Mouse (Mus musculus): Measurements from ENCODE around the gene Zfp764. TPM values are rescaled to one million over a fixed set of nuclear protein-coding genes. Genes with fewer than 3 reads are reported as not detected.
A peak's percentile ranks its signal among the peaks of the same experiment; 100 is the strongest.
"Not testable (repeated sequence)": the region's sequence is repeated elsewhere in the genome, so short reads cannot be mapped to it uniquely, and the experiment has no call there.

The Zfp764 gene
- total and polyA plus RNA-seq, 3 experiments, result 0.57 to 4.9 (median 2.7) TPM

DNA sequence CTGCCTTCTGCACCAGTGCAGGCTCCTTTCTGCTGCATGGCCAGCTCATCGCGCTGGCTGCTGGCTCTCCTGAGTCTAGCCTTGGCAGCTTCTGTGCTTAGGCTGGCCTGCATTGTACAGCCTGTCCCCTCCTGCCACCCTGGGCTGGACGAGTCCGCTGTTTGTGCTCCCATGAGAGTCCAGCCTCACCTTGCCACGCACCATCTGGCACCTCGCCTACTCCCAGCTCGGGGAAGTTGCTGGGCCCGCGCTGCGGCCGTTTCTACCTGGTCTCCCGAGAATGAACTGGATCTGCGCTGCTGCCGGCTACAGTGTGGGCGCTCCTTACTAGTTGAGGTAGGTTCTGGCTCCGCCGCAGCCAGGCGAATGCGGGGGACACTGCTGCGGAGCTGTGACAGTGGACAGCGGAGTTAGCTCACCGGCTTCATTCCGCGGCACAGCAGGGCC is 43.1 kb downstream of the Zfp764 start:
- H3K4me1 ChIP-seq (ENCODE audit: insufficient read depth, low read depth, low read length), result peaks cover 19% of the 10 kb centered on the region
- DNase-seq (ENCODE audit: low spot score) (no peak), ATAC-seq (ENCODE audit: extremely low read depth, insufficient number of reproducible peaks, low FRiP score, poor library complexity, severe bottlenecking) (no peak)
- no peak for TF ChIP-seq GATA1 (IDR thresholded peaks at IDR 0.05; ENCODE audit: borderline replicate concordance, low read length)
- TF ChIP-seq GATA2 (IDR thresholded peaks at IDR 0.05; ENCODE audit: borderline replicate concordance, low read depth, low read length), result no peak
- TF ChIP-seq CTCF (IDR thresholded peaks at IDR 0.05; ENCODE audit: low read depth, low read length), result no peak
- TF ChIP-seq TAL1 (conservative IDR thresholded peaks at IDR 0.05; ENCODE audit: low read depth, low read length), result no peak
- no peak for TF ChIP-seq POLR2AphosphoS5 (IDR thresholded peaks at IDR 0.05; ENCODE audit: insufficient replicate concordance, low read depth, low read length)
- peaks cover 32% of the 10 kb centered on the region for H3K27me3 ChIP-seq (ENCODE audit: insufficient read depth, low read length)
- no peaks in the 10 kb centered on the region for H3K36me3 ChIP-seq (replicated peaks)
- no peaks in the 10 kb centered on the region for H3K9me3 ChIP-seq (replicated peaks)
- no peak overlapping the region; the same call in 1 of the 2 replicates for H3K4me3 ChIP-seq (ENCODE audit: low read depth, low read length)

DNA sequence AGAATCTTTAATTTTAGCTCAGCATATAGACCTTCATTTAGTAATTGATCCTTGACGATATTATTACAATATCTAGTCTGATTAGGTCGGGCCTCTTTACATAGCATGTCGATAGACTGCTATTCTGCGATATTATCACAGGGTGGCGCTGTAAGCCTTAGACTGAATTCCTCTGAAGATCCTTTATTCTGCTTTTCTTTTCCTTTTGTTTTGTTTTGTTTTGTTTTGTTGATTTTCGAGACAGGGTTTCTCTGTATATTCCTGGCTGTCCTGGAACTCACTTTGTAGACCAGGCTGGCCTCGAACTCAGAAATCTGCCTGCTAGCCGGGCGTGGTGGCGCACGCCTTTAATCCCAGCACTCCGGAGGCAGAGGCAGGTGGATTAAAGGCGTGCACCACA is 44.2 kb downstream of the Zfp764 start:
- ATAC-seq (ENCODE audit: extremely low read depth, insufficient number of reproducible peaks, low FRiP score, poor library complexity, severe bottlenecking), result not testable (repeated sequence)
- H3K27me3 ChIP-seq (ENCODE audit: insufficient read depth, low read length), result peaks cover 34% of the 10 kb centered on the region

DNA sequence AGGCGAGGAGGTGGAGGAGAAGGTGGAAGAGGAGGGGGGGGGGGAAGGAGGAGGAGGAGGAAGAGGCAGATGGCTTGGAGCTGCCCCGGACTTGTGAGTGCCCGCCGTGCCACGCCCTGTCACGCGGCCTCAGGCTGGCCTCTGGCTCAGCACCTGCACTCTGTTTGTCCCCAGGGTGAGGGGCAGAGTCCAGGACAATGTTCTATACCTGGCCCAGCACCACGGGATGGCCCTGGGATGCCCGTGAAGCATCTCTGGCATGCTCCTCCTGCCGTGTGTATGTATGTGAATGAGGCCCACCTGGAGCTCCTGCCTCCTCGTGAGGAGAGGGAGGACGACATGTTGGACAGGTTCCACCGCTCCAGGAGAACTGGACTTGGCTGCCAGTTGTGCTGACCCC is 45.2 kb downstream of the Zfp764 start:
- H3K27me3 ChIP-seq (ENCODE audit: insufficient read depth, low read length), result peaks cover 34% of the 10 kb centered on the region
- TF ChIP-seq TAL1 (conservative IDR thresholded peaks at IDR 0.05; ENCODE audit: low read depth, low read length) (no peak), GATA1 (IDR thresholded peaks at IDR 0.05; ENCODE audit: borderline replicate concordance, low read length) (no peak), POLR2AphosphoS5 (IDR thresholded peaks at IDR 0.05; ENCODE audit: insufficient replicate concordance, low read depth, low read length) (no peak), CTCF (IDR thresholded peaks at IDR 0.05; ENCODE audit: low read depth, low read length) (no peak), GATA2 (IDR thresholded peaks at IDR 0.05; ENCODE audit: borderline replicate concordance, low read depth, low read length) (no peak)
- H3K4me3 ChIP-seq (ENCODE audit: low read depth, low read length), result no peak overlapping the region
- H3K9me3 ChIP-seq (replicated peaks), result no peaks in the 10 kb centered on the region
- H3K36me3 ChIP-seq (replicated peaks), result no peaks in the 10 kb centered on the region
- peaks cover 19% of the 10 kb centered on the region for H3K4me1 ChIP-seq (ENCODE audit: insufficient read depth, low read depth, low read length)
- DNase-seq (ENCODE audit: low spot score) (no peak), ATAC-seq (ENCODE audit: extremely low read depth, insufficient number of reproducible peaks, low FRiP score, poor library complexity, severe bottlenecking) (no peak)

More for the DNA sequence above, 44.2 kb downstream of the Zfp764 start:
- H3K36me3 ChIP-seq (replicated peaks); H3K9me3 ChIP-seq (replicated peaks); H3K4me3 ChIP-seq (ENCODE audit: low read depth, low read length): not testable (repeated sequence)
- H3K4me1 ChIP-seq (ENCODE audit: insufficient read depth, low read depth, low read length), result peaks cover 19% of the 10 kb centered on the region
- peak; percentile 53 for TF ChIP-seq CTCF (IDR thresholded peaks at IDR 0.05; ENCODE audit: low read depth, low read length)
- DNase-seq (ENCODE audit: low spot score), result peak; percentile 60

DNA sequence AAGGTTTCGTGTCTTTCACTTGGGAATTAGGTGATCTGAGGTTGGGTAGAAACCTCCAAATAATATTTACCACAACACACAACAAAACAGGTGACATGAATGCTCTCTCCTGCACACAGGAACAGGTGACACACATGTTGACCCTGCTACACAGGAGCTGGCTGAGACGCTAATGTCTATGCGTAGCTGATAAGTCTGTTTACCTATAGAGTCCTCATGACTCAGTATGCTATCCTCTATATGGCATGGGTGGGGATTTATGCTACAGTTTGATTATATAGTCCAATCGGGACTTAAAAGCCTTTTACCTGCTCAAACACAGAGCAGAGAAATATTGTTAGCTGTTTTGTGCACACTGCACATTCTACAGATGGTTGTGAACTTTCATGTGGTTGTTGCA is 46.4 kb downstream of the Zfp764 start:
- TF ChIP-seq CTCF (IDR thresholded peaks at IDR 0.05; ENCODE audit: low read depth, low read length), result no peak
- TF ChIP-seq GATA1 (IDR thresholded peaks at IDR 0.05; ENCODE audit: borderline replicate concordance, low read length), result no peak
- ATAC-seq (ENCODE audit: extremely low read depth, insufficient number of reproducible peaks, low FRiP score, poor library complexity, severe bottlenecking), result no peak
- H3K4me3 ChIP-seq (ENCODE audit: low read depth, low read length), result no peak overlapping the region

DNA sequence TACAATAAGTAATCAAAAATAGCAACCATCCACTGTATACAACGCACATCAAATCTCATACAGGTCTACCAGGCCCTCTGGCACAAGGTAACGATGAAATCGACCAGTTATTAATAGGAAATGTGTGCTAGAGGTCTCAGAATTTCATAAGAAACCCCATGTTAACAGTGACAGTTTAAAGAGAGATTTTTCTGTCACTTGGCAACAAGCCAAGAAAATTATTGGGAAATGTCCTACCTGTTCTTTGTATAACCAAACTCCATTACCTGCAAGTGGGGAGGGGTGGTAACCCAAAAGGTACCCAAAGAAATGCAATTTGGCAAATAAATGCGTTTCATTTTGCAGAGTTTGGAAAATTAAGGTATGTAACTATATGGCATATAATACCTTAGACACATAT is 48.1 kb downstream of the Zfp764 start:
- no peak overlapping the region for H3K4me3 ChIP-seq (ENCODE audit: low read depth, low read length)
- H3K4me1 ChIP-seq (ENCODE audit: insufficient read depth, low read depth, low read length), result peaks cover 10% of the 10 kb centered on the region
- 0 out of 2 replicates have a peak, but pooled peaks cover under 1% of the 10 kb centered on the region for H3K9me3 ChIP-seq (replicated peaks)
- TF ChIP-seq CTCF (IDR thresholded peaks at IDR 0.05; ENCODE audit: low read depth, low read length) (no peak), GATA1 (IDR thresholded peaks at IDR 0.05; ENCODE audit: borderline replicate concordance, low read length) (no peak), TAL1 (conservative IDR thresholded peaks at IDR 0.05; ENCODE audit: low read depth, low read length) (no peak), GATA2 (IDR thresholded peaks at IDR 0.05; ENCODE audit: borderline replicate concordance, low read depth, low read length) (no peak), POLR2AphosphoS5 (IDR thresholded peaks at IDR 0.05; ENCODE audit: insufficient replicate concordance, low read depth, low read length) (no peak)
- peaks cover 28% of the 10 kb centered on the region for H3K27me3 ChIP-seq (ENCODE audit: insufficient read depth, low read length)
- no peaks in the 10 kb centered on the region for H3K36me3 ChIP-seq (replicated peaks)
- ATAC-seq (ENCODE audit: extremely low read depth, insufficient number of reproducible peaks, low FRiP score, poor library complexity, severe bottlenecking) (no peak), DNase-seq (ENCODE audit: low spot score) (no peak)

More for the DNA sequence above, 46.4 kb downstream of the Zfp764 start:
- DNase-seq (ENCODE audit: low spot score), result no peak
- Histone ChIP-seq H3K36me3 (replicated peaks) (no peaks in the 10 kb centered on the region), H3K27me3 (ENCODE audit: insufficient read depth, low read length) (peaks cover 31% of the 10 kb centered on the region), H3K9me3 (replicated peaks) (no peaks in the 10 kb centered on the region), H3K4me1 (ENCODE audit: insufficient read depth, low read depth, low read length) (peaks cover 14% of the 10 kb centered on the region)

DNA sequence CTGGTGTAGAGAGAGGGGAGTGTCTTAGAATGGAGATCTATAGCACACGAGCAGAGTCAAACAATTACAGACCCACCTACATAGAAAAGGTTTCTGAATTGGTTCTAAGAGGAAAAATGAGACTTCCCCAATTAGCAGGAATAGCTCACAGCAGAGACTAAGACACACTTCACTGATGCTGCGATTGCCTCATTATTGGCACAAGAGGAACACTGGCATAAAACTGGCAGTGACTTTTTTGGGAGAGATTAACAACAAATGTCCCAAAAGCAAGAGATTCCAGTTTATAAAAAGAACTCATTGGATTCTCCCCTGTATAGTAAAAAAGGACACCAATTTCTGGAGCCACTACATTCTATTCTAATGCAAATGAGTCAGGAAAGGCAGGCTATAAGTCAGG is 48.8 kb downstream of the Zfp764 start:
- H3K36me3 ChIP-seq (replicated peaks), result no peaks in the 10 kb centered on the region
- no peak for DNase-seq (ENCODE audit: low spot score)
- peaks cover 25% of the 10 kb centered on the region for H3K27me3 ChIP-seq (ENCODE audit: insufficient read depth, low read length)
- TF ChIP-seq POLR2AphosphoS5 (IDR thresholded peaks at IDR 0.05; ENCODE audit: insufficient replicate concordance, low read depth, low read length) (no peak), GATA2 (IDR thresholded peaks at IDR 0.05; ENCODE audit: borderline replicate concordance, low read depth, low read length) (no peak), TAL1 (conservative IDR thresholded peaks at IDR 0.05; ENCODE audit: low read depth, low read length) (no peak), GATA1 (IDR thresholded peaks at IDR 0.05; ENCODE audit: borderline replicate concordance, low read length) (no peak), CTCF (IDR thresholded peaks at IDR 0.05; ENCODE audit: low read depth, low read length) (no peak)
- peaks cover 8% of the 10 kb centered on the region for H3K4me1 ChIP-seq (ENCODE audit: insufficient read depth, low read depth, low read length)
- no peak overlapping the region for H3K4me3 ChIP-seq (ENCODE audit: low read depth, low read length)
- 0 out of 2 replicates have a peak, but pooled peaks cover 2% of the 10 kb centered on the region for H3K9me3 ChIP-seq (replicated peaks)
- no peak for ATAC-seq (ENCODE audit: extremely low read depth, insufficient number of reproducible peaks, low FRiP score, poor library complexity, severe bottlenecking)

DNA sequence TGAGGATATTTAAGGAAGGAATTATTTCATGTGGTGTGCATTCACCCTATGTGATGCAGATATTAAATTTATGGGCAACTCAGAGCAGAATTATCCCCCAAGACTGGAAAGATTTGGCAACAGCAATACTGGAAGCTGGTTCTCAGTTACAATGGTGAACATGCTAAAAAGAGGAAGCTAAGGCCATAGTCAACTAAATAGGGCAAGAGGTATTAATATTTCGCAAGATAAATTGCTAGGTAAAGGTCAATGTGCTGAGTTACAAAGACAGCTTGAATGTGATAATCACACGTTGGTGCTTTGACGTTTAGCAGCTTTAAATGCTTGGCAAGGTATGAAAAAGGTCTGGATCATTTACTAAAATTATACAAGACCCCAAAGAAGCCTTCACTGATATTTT is 50.8 kb downstream of the Zfp764 start:
- 0 out of 2 replicates have a peak, but pooled peaks cover 2% of the 10 kb centered on the region for H3K9me3 ChIP-seq (replicated peaks)
- TF ChIP-seq CTCF (IDR thresholded peaks at IDR 0.05; ENCODE audit: low read depth, low read length) (no peak), GATA1 (IDR thresholded peaks at IDR 0.05; ENCODE audit: borderline replicate concordance, low read length) (no peak), POLR2AphosphoS5 (IDR thresholded peaks at IDR 0.05; ENCODE audit: insufficient replicate concordance, low read depth, low read length) (no peak), TAL1 (conservative IDR thresholded peaks at IDR 0.05; ENCODE audit: low read depth, low read length) (no peak)
- ATAC-seq (ENCODE audit: extremely low read depth, insufficient number of reproducible peaks, low FRiP score, poor library complexity, severe bottlenecking) (no peak), DNase-seq (ENCODE audit: low spot score) (no peak)
- H3K4me1 ChIP-seq (ENCODE audit: insufficient read depth, low read depth, low read length), result peaks cover 8% of the 10 kb centered on the region
- no peaks in the 10 kb centered on the region for H3K36me3 ChIP-seq (replicated peaks)
- H3K4me3 ChIP-seq (ENCODE audit: low read depth, low read length), result no peak overlapping the region
- H3K27me3 ChIP-seq (ENCODE audit: insufficient read depth, low read length), result peaks cover 27% of the 10 kb centered on the region

Other genes with a start within 250 kb of the Zfp764 start
Only the 20 nearest of the 24 such genes appear.
- 11.7 and 20.0 TPM in 2 replicates for gene Zfp553, start 173.8 kb downstream of the Zfp764 start, total RNA-seq (2014; fragmentation: Nextera tagmentation)
- gene Zfp553, start 173.8 kb downstream of the Zfp764 start, total RNA-seq (2017), result 22.0 and 25.2 TPM in 2 replicates
- gene Zfp553, start 173.8 kb downstream of the Zfp764 start, polyA plus RNA-seq (2012), result 25.3 and 26.2 TPM in 2 replicates
- gene Sept1, start 173.7 kb downstream of the Zfp764 start, total RNA-seq (2014; fragmentation: Nextera tagmentation), result 128 and 141 TPM in 2 replicates
- gene Sept1, start 173.7 kb downstream of the Zfp764 start, total RNA-seq (2017), result 51.1 and 54.9 TPM in 2 replicates
- 263 and 305 TPM in 2 replicates for gene Sept1, start 173.7 kb downstream of the Zfp764 start, polyA plus RNA-seq (2012)
- gene Zfp771, start 162.5 kb downstream of the Zfp764 start, total RNA-seq (2014; fragmentation: Nextera tagmentation), result 3.1 and 5.8 TPM in 2 replicates
- 11.9 and 16.5 TPM in 2 replicates for gene Zfp771, start 162.5 kb downstream of the Zfp764 start, total RNA-seq (2017)
- 42.6 and 60.5 TPM in 2 replicates for gene Zfp771, start 162.5 kb downstream of the Zfp764 start, polyA plus RNA-seq (2012)
- gene Dctpp1, start 146.1 kb downstream of the Zfp764 start, total RNA-seq (2014; fragmentation: Nextera tagmentation), result 67.0 and 68.7 TPM in 2 replicates
- 56.4 and 74.6 TPM in 2 replicates for gene Dctpp1, start 146.1 kb downstream of the Zfp764 start, total RNA-seq (2017)
- 121 and 138 TPM in 2 replicates for gene Dctpp1, start 146.1 kb downstream of the Zfp764 start, polyA plus RNA-seq (2012)
- 73.6 and 75.9 TPM in 2 replicates for gene Sephs2, start 132.8 kb downstream of the Zfp764 start, total RNA-seq (2014; fragmentation: Nextera tagmentation)
- 126 and 131 TPM in 2 replicates for gene Sephs2, start 132.8 kb downstream of the Zfp764 start, total RNA-seq (2017)
- gene Sephs2, start 132.8 kb downstream of the Zfp764 start, polyA plus RNA-seq (2012), result 39.9 and 53.7 TPM in 2 replicates
- gene Itgal, start 110.6 kb downstream of the Zfp764 start, total RNA-seq (2014; fragmentation: Nextera tagmentation), result 3.7 and 5.1 TPM in 2 replicates
- gene Itgal, start 110.6 kb downstream of the Zfp764 start, total RNA-seq (2017), result 3.1 and 4.1 TPM in 2 replicates
- gene Itgal, start 110.6 kb downstream of the Zfp764 start, polyA plus RNA-seq (2012), result 1.7 and 2.2 TPM in 2 replicates
- 8.4 and 12.3 TPM in 2 replicates for gene Zfp768, start 61.2 kb downstream of the Zfp764 start, total RNA-seq (2014; fragmentation: Nextera tagmentation)
- gene Zfp768, start 61.2 kb downstream of the Zfp764 start, total RNA-seq (2017), result 10.9 and 12.3 TPM in 2 replicates
- 32.3 and 33.6 TPM in 2 replicates for gene Zfp768, start 61.2 kb downstream of the Zfp764 start, polyA plus RNA-seq (2012)
- 7.8 and 9.3 TPM in 2 replicates for gene Zfp747, start 30.8 kb downstream of the Zfp764 start, total RNA-seq (2014; fragmentation: Nextera tagmentation)
- 12.9 and 14.2 TPM in 2 replicates for gene Zfp747, start 30.8 kb downstream of the Zfp764 start, total RNA-seq (2017)
- 5.5 and 6.2 TPM in 2 replicates for gene Zfp747, start 30.8 kb downstream of the Zfp764 start, polyA plus RNA-seq (2012)
- gene 9130019O22Rik, start 19.7 kb downstream of the Zfp764 start, total RNA-seq (2014; fragmentation: Nextera tagmentation), result 4.5 and 5.0 TPM in 2 replicates
- 10.2 and 11.2 TPM in 2 replicates for gene 9130019O22Rik, start 19.7 kb downstream of the Zfp764 start, total RNA-seq (2017)
- gene 9130019O22Rik, start 19.7 kb downstream of the Zfp764 start, polyA plus RNA-seq (2012), result 1.2 TPM in 2 replicates
- 2.2 and 4.2 TPM in 2 replicates for gene E430018J23Rik, start 13.2 kb downstream of the Zfp764 start, total RNA-seq (2014; fragmentation: Nextera tagmentation)
- gene E430018J23Rik, start 13.2 kb downstream of the Zfp764 start, total RNA-seq (2017), result 7.2 and 7.7 TPM in 2 replicates
- gene E430018J23Rik, start 13.2 kb downstream of the Zfp764 start, polyA plus RNA-seq (2012), result 6.6 and 7.3 TPM in 2 replicates
- gene Zfp688, start 15.2 kb upstream of the Zfp764 start, total RNA-seq (2014; fragmentation: Nextera tagmentation), result 24.0 and 26.6 TPM in 2 replicates
- gene Zfp688, start 15.2 kb upstream of the Zfp764 start, total RNA-seq (2017), result 11.4 and 15.9 TPM in 2 replicates
- gene Zfp688, start 15.2 kb upstream of the Zfp764 start, polyA plus RNA-seq (2012), result 15.7 and 18.2 TPM in 2 replicates
- 6.1 and 7.1 TPM in 2 replicates for gene Zfp689, start 42.3 kb upstream of the Zfp764 start, total RNA-seq (2014; fragmentation: Nextera tagmentation)
- gene Zfp689, start 42.3 kb upstream of the Zfp764 start, total RNA-seq (2017), result 2.0 and 2.4 TPM in 2 replicates
- 12.7 and 16.7 TPM in 2 replicates for gene Zfp689, start 42.3 kb upstream of the Zfp764 start, polyA plus RNA-seq (2012)
- gene Prr14, start 52.8 kb upstream of the Zfp764 start, total RNA-seq (2014; fragmentation: Nextera tagmentation), result 115 and 137 TPM in 2 replicates
- gene Prr14, start 52.8 kb upstream of the Zfp764 start, total RNA-seq (2017), result 19.3 and 27.6 TPM in 2 replicates
- gene Prr14, start 52.8 kb upstream of the Zfp764 start, polyA plus RNA-seq (2012), result 54.2 and 63.5 TPM in 2 replicates
- 289 and 345 TPM in 2 replicates for gene Fbrs, start 72.4 kb upstream of the Zfp764 start, total RNA-seq (2014; fragmentation: Nextera tagmentation)
- 13.5 and 16.3 TPM in 2 replicates for gene Fbrs, start 72.4 kb upstream of the Zfp764 start, total RNA-seq (2017)
- gene Fbrs, start 72.4 kb upstream of the Zfp764 start, polyA plus RNA-seq (2012), result 457 and 458 TPM in 2 replicates
- gene Srcap, start 105.2 kb upstream of the Zfp764 start, total RNA-seq (2014; fragmentation: Nextera tagmentation), result 79.0 and 107 TPM in 2 replicates
- 14.4 and 14.8 TPM in 2 replicates for gene Srcap, start 105.2 kb upstream of the Zfp764 start, total RNA-seq (2017)
- 35.7 and 48.5 TPM in 2 replicates for gene Srcap, start 105.2 kb upstream of the Zfp764 start, polyA plus RNA-seq (2012)
- gene Gm42715, start 112.8 kb upstream of the Zfp764 start, total RNA-seq (2014; fragmentation: Nextera tagmentation), result 70.0 and 72.9 TPM in 2 replicates
- 4.5 and 5.0 TPM in 2 replicates for gene Gm42715, start 112.8 kb upstream of the Zfp764 start, total RNA-seq (2017)
- 23.1 and 24.8 TPM in 2 replicates for gene Gm42715, start 112.8 kb upstream of the Zfp764 start, polyA plus RNA-seq (2012)
- not detected in 2 replicates for gene Tmem265, start 154.6 kb upstream of the Zfp764 start, total RNA-seq (2014; fragmentation: Nextera tagmentation)
- gene Tmem265, start 154.6 kb upstream of the Zfp764 start, total RNA-seq (2017), result 0.87 and 3.2 TPM in 2 replicates
- 1.5 and 2.5 TPM in 2 replicates for gene Tmem265, start 154.6 kb upstream of the Zfp764 start, polyA plus RNA-seq (2012)
- 68.9 and 87.3 TPM in 2 replicates for gene Phkg2, start 166.5 kb upstream of the Zfp764 start, total RNA-seq (2014; fragmentation: Nextera tagmentation)
- 42.3 and 47.8 TPM in 2 replicates for gene Phkg2, start 166.5 kb upstream of the Zfp764 start, total RNA-seq (2017)
- 37.5 and 50.8 TPM in 2 replicates for gene Phkg2, start 166.5 kb upstream of the Zfp764 start, polyA plus RNA-seq (2012)
- 3.2 and 9.3 TPM in 2 replicates for gene Ccdc189, start 181.8 kb upstream of the Zfp764 start, total RNA-seq (2014; fragmentation: Nextera tagmentation)
- 4.0 and 5.6 TPM in 2 replicates for gene Ccdc189, start 181.8 kb upstream of the Zfp764 start, total RNA-seq (2017)
- gene Ccdc189, start 181.8 kb upstream of the Zfp764 start, polyA plus RNA-seq (2012), result 2.5 and 3.9 TPM in 2 replicates
- 38.2 and 52.2 TPM in 2 replicates for gene Rnf40, start 181.9 kb upstream of the Zfp764 start, total RNA-seq (2014; fragmentation: Nextera tagmentation)
- 48.7 and 50.3 TPM in 2 replicates for gene Rnf40, start 181.9 kb upstream of the Zfp764 start, total RNA-seq (2017)
- 47.9 and 55.8 TPM in 2 replicates for gene Rnf40, start 181.9 kb upstream of the Zfp764 start, polyA plus RNA-seq (2012)

Measured in G1E (cell line).